Mouse (Mus musculus) myocyte (in vitro differentiated cells): ENCODE data around the gene Dmap1. TPM values are rescaled to one million over a fixed set of nuclear protein-coding genes. Genes with fewer than 3 reads are reported as not detected.

Experiments used
- H3K27me3 ChIP-seq: one replicate; pipeline ENCODE4 v1.6.1; 2011; ENCODE audit not compliant: control insufficient read depth, insufficient read depth, insufficient read length
- H3K36me3 ChIP-seq: one replicate; pipeline ENCODE4 v1.6.1; 2011; ENCODE audit not compliant: control insufficient read depth, insufficient read depth
- H3K4me2 ChIP-seq: one replicate; pipeline ENCODE4 v1.6.1; 2011; ENCODE audit warnings: low read depth, control low read depth
- H3K4me3 ChIP-seq: one replicate; pipeline ENCODE4 v1.5.1; 2011; ENCODE audit warnings: mild to moderate bottlenecking, control low read depth, moderate library complexity
- H3K79me2 ChIP-seq: one replicate; pipeline ENCODE4 v1.6.1; 2011; ENCODE audit not compliant: control insufficient read depth, insufficient read depth
- H3ac ChIP-seq: one replicate; pipeline ENCODE4 v1.6.1; 2011; ENCODE audit not compliant: control insufficient read depth, insufficient read length
- CEBPB ChIP-seq: IDR thresholded peaks from 2 replicates; pipeline ENCODE4 v1.6.1; 2011; ENCODE audit warnings: mild to moderate bottlenecking, moderate library complexity; ENCODE audit not compliant: poor library complexity, insufficient read depth, severe bottlenecking
- E2F4 ChIP-seq: IDR thresholded peaks from one replicate; pipeline ENCODE4 v1.6.1; 2011; ENCODE audit warnings: mild to moderate bottlenecking, control low read depth, moderate library complexity; ENCODE audit not compliant: insufficient read depth
- MAX ChIP-seq: IDR thresholded peaks from one replicate; pipeline ENCODE4 v1.6.1; 2011; ENCODE audit warnings: low read depth, mild to moderate bottlenecking, control low read depth
- MYOD1 ChIP-seq, 3 experiments: IDR thresholded peaks; one replicate each; pipeline ENCODE4 v1.6.1; 2011; ENCODE audit warnings: control low read depth in 2 of 3, low read depth in 2 of 3, mild to moderate bottlenecking in 2 of 3, moderate library complexity in 1 of 3; ENCODE audit not compliant: insufficient read length in 2 of 3, control insufficient read depth in 1 of 3
- MYOG ChIP-seq, 3 experiments: IDR thresholded peaks; one replicate each; pipeline ENCODE4 v1.6.1; 2011; ENCODE audit warnings: control low read depth in 2 of 3, low read depth in 2 of 3, mild to moderate bottlenecking in 2 of 3; ENCODE audit not compliant: insufficient read length in 2 of 3, control insufficient read depth in 1 of 3, insufficient read depth in 1 of 3
- POLR2A ChIP-seq: IDR thresholded peaks from one replicate; pipeline ENCODE4 v1.6.1; 2011; ENCODE audit warnings: low read depth, mild to moderate bottlenecking, control low read depth, moderate library complexity; ENCODE audit not compliant: insufficient read length
- POLR2AphosphoS2 ChIP-seq: IDR thresholded peaks from one replicate; pipeline ENCODE4 v1.6.1; 2011; ENCODE audit warnings: low read depth, control low read depth; ENCODE audit not compliant: insufficient read length
- REST ChIP-seq: IDR thresholded peaks from one replicate; pipeline ENCODE4 v1.6.1; 2011; ENCODE audit warnings: mild to moderate bottlenecking, control low read depth, moderate library complexity; ENCODE audit not compliant: insufficient read depth, insufficient read length
- SRF ChIP-seq: IDR thresholded peaks from one replicate; pipeline ENCODE4 v1.6.1; 2011; ENCODE audit warnings: low read depth; ENCODE audit not compliant: control insufficient read depth, insufficient read length
- TCF12 ChIP-seq: IDR thresholded peaks from one replicate; pipeline ENCODE4 v1.6.1; 2011; ENCODE audit warnings: mild to moderate bottlenecking, control low read depth; ENCODE audit not compliant: poor library complexity, insufficient read depth, severe bottlenecking
- TCF3 ChIP-seq: IDR thresholded peaks from one replicate; pipeline ENCODE4 v1.6.1; 2011; ENCODE audit warnings: low read depth, control low read depth; ENCODE audit not compliant: insufficient read length
- USF1 ChIP-seq: IDR thresholded peaks from one replicate; pipeline ENCODE4 v1.6.1; 2011; ENCODE audit warnings: low read depth, mild to moderate bottlenecking, control low read depth, moderate library complexity
- polyA plus RNA-seq: library from polyadenylated mRNA; unstranded; fragments of >200 nt; fragmentation: generic; extraction: Trizol; gene quantifications from one replicate; pipeline ENCODE4 v1.2.1, GENCODE M21; 2012; ENCODE audit warnings: missing spikeins

Dmap1 gene
- polyA plus RNA-seq, 1 experiment: 28.0 TPM

DNA sequence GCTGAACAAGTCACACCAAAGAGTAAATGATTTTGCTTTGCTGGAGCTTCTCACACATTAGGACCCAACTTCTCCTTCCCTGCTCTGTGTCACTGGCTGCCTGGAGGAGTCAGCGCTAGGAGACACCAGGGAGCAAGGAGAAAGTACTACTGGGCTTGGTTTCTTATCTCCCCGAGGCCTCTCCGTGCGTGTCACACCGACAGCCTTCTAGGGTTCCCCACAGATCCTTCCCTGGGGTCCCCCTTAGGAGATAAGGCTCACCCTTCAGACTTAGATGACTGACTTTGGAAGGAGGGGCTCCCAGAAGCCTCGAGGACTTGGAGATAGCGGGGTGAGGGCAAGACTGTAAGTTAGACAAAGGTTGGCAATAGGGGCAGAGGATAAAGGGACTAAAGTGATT, 47.4 kb downstream of the Dmap1 start:
- Histone ChIP-seq H3K36me3 (no peaks in the 10 kb centered on the region), H3K4me2 (no peak overlapping the region), H3K27me3 (no peaks in the 10 kb centered on the region), H3K4me3 (no peak overlapping the region), H3K79me2 (no peaks in the 10 kb centered on the region), H3ac (no peak overlapping the region)
- TF ChIP-seq REST (no peak), TCF12 (no peak), SRF (no peak), MAX (no peak), MYOD1 (IDR thresholded peaks at IDR 0.05; ENCODE audit: control insufficient read depth in 1 of 3, insufficient read length in 2 of 3, low read depth in 2 of 3) (no peak), POLR2AphosphoS2 (no peak), CEBPB (no peak), TCF3 (no peak), E2F4 (no peak), USF1 (no peak), POLR2A (no peak), MYOG (IDR thresholded peaks at IDR 0.05; ENCODE audit: control insufficient read depth in 1 of 3, insufficient read depth in 1 of 3, insufficient read length in 2 of 3, low read depth in 2 of 3) (no peak)

DNA sequence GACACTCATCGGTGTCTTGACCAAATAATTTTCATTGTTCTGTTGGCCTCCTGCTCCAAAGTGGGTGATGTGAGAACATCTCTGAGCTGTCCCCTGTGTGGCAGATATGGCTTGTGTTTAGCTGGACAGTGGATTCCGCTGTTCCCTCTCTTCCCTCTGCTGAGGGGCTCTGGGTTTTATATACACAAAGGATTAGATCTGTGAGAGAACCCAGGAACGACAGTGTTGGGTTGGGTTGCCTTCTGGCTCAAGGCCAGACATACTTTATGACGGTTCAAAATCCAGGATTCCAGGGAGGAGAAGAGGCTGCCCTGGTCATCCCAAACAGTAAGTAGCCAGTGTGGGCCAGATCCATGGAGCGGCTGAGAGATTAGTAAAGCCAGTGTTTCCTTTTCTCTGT, 48.5 kb downstream of the Dmap1 start:
- H3K36me3 ChIP-seq: no peaks in the 10 kb centered on the region
- H3K4me2 ChIP-seq: no peak overlapping the region
- H3ac ChIP-seq: no peak overlapping the region
- no peaks in the 10 kb centered on the region for H3K79me2 ChIP-seq
- TF ChIP-seq POLR2AphosphoS2: no peak
- TF ChIP-seq SRF: no peak
- no peak for TF ChIP-seq POLR2A
- no peak for TF ChIP-seq TCF12
- no peak for TF ChIP-seq CEBPB
- TF ChIP-seq MAX: no peak
- no peak for TF ChIP-seq MYOG (IDR thresholded peaks at IDR 0.05; ENCODE audit: control insufficient read depth in 1 of 3, insufficient read depth in 1 of 3, insufficient read length in 2 of 3, low read depth in 2 of 3)
- TF ChIP-seq E2F4: no peak
- TF ChIP-seq USF1: no peak
- TF ChIP-seq MYOD1 (IDR thresholded peaks at IDR 0.05; ENCODE audit: control insufficient read depth in 1 of 3, insufficient read length in 2 of 3, low read depth in 2 of 3): no peak
- no peak for TF ChIP-seq TCF3
- TF ChIP-seq REST: no peak
- H3K27me3 ChIP-seq: no peaks in the 10 kb centered on the region
- H3K4me3 ChIP-seq: no peak overlapping the region

DNA sequence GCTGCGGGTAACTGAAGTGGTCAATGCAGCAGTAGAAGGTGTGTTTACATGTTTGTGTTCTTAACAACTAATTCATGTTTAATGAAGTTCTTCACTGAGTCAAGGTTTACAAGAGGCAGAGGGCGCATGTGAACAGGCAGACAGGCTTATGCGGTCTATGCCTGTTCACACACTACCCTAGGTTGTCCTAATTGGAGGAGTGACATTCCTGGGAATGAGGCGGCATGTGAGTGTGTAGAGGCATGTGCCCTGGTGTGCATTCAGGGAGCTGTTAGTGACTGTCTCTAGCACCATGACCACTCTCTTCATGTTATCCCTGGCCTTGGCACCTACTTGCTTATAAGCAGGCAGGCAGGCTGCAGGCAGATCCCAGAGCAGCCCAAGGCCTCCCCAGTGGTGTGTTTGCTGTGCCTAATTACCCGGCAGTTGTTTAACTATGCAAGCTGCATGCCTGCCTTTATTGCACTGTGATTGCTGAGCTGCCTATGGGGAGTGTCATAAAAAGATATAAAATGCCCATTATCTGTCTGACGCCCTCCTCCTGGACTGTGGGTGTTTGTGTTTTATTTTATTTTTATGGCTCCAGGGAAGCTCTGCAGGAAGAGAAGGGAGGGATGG, 51.9 kb downstream of the Dmap1 start:
- Histone ChIP-seq H3K36me3 (no peaks in the 10 kb centered on the region), H3K4me2 (no peak overlapping the region), H3K79me2 (no peaks in the 10 kb centered on the region), H3ac (no peak overlapping the region), H3K27me3 (no peaks in the 10 kb centered on the region), H3K4me3 (no peak overlapping the region)
- TF ChIP-seq MYOG (IDR thresholded peaks at IDR 0.05; ENCODE audit: control insufficient read depth in 1 of 3, insufficient read depth in 1 of 3, insufficient read length in 2 of 3, low read depth in 2 of 3): no peak
- no peak for TF ChIP-seq TCF3

DNA sequence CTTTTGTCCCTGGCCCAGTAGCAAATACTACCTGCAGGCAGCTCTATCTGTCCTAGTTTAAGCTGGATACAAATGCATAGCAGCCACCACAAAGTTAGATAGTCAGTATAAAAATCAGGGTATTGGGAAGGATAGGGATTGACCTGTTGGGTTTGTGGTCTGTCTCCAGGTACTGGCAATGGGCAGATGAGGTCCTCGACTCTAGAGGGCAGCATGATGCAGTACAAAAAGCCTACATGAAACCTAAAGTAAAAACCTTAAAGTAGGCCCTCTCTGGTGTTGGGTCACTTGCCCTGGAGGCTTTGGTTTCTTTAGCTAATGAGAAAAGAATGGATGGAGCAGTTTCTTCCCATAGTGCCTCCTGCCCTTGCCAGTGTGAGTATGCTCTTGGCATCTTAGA, 53.6 kb downstream of the Dmap1 start:
- no peaks in the 10 kb centered on the region for H3K79me2 ChIP-seq
- no peaks in the 10 kb centered on the region for H3K36me3 ChIP-seq
- no peak overlapping the region for H3K4me3 ChIP-seq
- no peak overlapping the region for H3K4me2 ChIP-seq
- H3K27me3 ChIP-seq: no peaks in the 10 kb centered on the region
- TF ChIP-seq MAX: no peak
- no peak for TF ChIP-seq MYOG (IDR thresholded peaks at IDR 0.05; ENCODE audit: control insufficient read depth in 1 of 3, insufficient read depth in 1 of 3, insufficient read length in 2 of 3, low read depth in 2 of 3)
- no peak for TF ChIP-seq USF1
- no peak for TF ChIP-seq CEBPB
- TF ChIP-seq MYOD1 (IDR thresholded peaks at IDR 0.05; ENCODE audit: control insufficient read depth in 1 of 3, insufficient read length in 2 of 3, low read depth in 2 of 3): no peak
- no peak overlapping the region for H3ac ChIP-seq

Other genes with a start within 250 kb of the Dmap1 start
- gene Rnf220, start 185.2 kb downstream of the Dmap1 start, polyA plus RNA-seq: 60.4 TPM
- gene Eri3, start 131.9 kb downstream of the Dmap1 start, polyA plus RNA-seq: 97.2 TPM
- not detected for gene Gm12845, start 42.1 kb upstream of the Dmap1 start, polyA plus RNA-seq
- gene Klf17, start 83.4 kb upstream of the Dmap1 start, polyA plus RNA-seq: not detected
- 129 TPM for gene Slc6a9, start 152.2 kb upstream of the Dmap1 start, polyA plus RNA-seq
- 1.8 TPM for gene Ccdc24, start 190.3 kb upstream of the Dmap1 start, polyA plus RNA-seq
- gene B4galt2, start 201.2 kb upstream of the Dmap1 start, polyA plus RNA-seq: 41.6 TPM
- gene Atp6v0b, start 205.1 kb upstream of the Dmap1 start, polyA plus RNA-seq: 470 TPM
- 8.5 TPM for gene Dph2, start 209.8 kb upstream of the Dmap1 start, polyA plus RNA-seq
- gene Ipo13, start 232.7 kb upstream of the Dmap1 start, polyA plus RNA-seq: 62.2 TPM
- 15.9 TPM for gene Artn, start 247.5 kb upstream of the Dmap1 start, polyA plus RNA-seq